Mouse (Mus musculus): ENCODE results near the gene Trim44. TPM values are rescaled to one million over a fixed set of nuclear protein-coding genes. Genes with fewer than 3 reads are reported as not detected.

The Trim44 gene
- polyA plus RNA-seq (2015; fragmentation: Illumina TruSeq; extraction: RNeasy Lipid Tissue Mini Kit (QIAGEN cat#74804); ENCODE audit: insufficient read depth, low replicate concordance), result 93.7 TPM

GRCm38 (mm10) chr2:102407363-102408184 is at the start of gene Trim44:
TSS of gene Trim44 (minus strand) at chr2:102407828.

GRCm38 (mm10) chr2:102451671-102452549 is 44.3 kb upstream of the Trim44 start, which contains the start of gene Fjx1:
TSS of gene Fjx1 (minus strand) at chr2:102452499.

Other genes starting within 250 kb of the Trim44 start
- gene Ldlrad3, start 221.4 kb downstream of the Trim44 start, polyA plus RNA-seq (2015; fragmentation: Illumina TruSeq; extraction: RNeasy Lipid Tissue Mini Kit (QIAGEN cat#74804); ENCODE audit: insufficient read depth, low replicate concordance), result 10.0 TPM
- 0.35 TPM for gene Fjx1, start 44.7 kb upstream of the Trim44 start, polyA plus RNA-seq (2015; fragmentation: Illumina TruSeq; extraction: RNeasy Lipid Tissue Mini Kit (QIAGEN cat#74804); ENCODE audit: insufficient read depth, low replicate concordance)
- gene Pamr1, start 142.2 kb upstream of the Trim44 start, polyA plus RNA-seq (2015; fragmentation: Illumina TruSeq; extraction: RNeasy Lipid Tissue Mini Kit (QIAGEN cat#74804); ENCODE audit: insufficient read depth, low replicate concordance), result 0.84 TPM